Mouse (Mus musculus) adrenal gland (tissue): Measurements from ENCODE around the gene Nucks1.

Experiments used
- intact Hi-C: fragments of 180-260 bp; cut with DNase I; formaldehyde crosslinking; loops from one replicate; pipeline ENCODE4 v1.15.1; 2025

The Nucks1 gene

DNA sequence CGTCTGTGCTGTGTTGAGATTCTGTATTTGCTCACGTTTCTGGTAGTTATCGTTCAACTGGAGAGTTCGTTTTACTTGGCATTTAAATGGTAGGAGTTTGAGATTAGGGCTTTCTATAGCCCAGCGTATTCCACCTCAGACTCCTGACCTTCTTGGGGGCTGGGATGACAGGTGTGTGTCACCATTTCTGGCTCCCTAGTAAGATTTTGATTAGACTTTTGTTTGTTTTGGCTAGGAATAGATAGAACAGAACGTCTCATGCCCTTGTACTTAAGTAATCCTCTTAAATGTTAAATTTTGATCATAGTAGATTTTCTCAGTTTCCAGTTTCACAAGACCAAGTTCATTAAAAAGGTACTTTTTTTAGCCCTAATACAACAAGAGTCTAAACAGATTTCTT, 7.3 kb downstream of the Nucks1 start:
- intact Hi-C loops = no loop called here

DNA sequence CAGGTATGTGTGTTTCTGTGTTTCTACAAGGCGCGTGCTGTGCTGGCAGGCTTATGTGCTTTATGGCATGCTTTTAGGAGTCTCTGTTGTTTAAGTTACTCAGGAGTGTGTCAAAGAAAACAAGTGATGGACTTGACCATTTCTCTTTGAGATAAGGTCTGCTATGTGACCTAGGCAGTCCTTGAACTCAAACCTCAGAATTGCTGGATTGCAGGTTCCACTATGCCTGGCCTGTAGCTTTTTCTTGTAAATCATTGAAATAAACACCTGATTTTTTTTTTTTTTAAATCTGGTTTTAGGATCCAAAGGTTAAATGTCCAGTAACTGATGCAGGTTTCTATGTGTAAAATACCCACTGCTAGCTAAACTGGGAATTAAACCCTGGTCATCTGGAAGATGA, 8.7 kb downstream of the Nucks1 start:
- intact Hi-C loops = no loop called here

DNA sequence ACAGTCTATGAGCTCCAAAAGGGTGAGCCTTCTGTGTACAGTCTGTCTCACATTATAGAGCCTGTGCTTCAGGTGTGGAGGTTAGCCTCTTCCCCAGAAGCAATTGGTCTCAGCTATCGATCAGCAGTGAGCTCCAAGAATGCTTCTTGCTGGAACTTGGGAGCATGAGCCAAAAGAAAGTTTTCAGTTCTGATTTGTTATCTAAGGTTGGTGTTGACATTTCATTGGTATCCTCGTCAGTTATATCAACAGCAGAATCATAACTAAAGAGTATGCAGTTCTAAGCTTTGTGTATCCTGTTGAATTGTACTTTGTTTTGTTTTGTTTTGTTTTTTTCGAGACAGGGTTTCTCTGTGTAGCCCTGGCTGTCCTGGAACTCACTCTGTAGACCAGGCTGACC, 11.8 kb downstream of the Nucks1 start:
- intact Hi-C loops = no loop called here

DNA sequence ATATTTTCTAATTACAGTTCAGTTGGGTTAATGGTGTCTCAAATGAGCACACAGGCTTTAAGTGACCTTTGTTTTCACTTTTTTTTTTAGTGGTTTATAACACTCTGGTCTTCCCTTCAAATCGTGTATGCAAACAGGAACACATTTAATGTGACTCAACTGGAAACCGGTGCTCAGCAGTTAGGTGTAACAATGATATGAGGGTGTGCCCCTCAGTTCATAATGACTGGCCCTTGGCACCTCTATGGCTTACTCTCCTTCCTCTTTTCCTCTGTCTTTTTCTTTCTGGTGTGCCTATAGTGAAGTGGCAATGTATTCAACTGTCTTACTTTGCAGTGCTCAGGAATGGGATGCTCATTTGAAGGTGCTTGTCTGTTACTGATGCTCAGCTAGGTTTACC, 23.1 kb downstream of the Nucks1 start:
- intact Hi-C loops = no loop called here

DNA sequence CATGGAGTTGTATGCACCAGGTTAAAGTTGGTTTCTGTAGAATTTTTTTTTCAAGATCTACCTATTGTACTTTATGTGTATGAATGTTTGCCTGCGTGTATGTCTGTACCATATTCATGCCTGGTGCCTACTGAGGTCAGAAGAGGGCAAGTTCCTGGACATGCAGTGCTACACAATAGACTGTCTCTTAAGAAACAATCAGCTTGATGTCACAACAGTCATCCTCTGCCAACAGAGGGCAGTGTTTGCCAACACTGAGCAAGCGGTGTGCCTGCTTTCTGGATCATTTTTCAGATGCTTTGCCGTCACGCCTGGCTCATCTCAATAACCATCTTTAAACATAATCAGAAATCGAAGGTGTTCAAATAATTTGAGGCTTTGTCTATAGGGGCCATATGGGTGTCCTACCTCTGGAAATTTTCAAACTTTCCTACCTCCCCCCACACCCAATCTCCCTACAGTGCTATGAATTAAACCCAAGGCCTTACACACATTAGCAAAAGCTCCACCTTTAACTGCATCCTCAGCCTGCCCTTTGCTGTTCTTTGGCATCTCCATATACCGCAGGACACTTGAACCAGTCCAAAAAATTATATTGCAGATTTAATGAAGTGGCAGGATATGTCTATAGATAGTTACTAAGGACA, 27.4 kb downstream of the Nucks1 start:
- intact Hi-C loops = loop anchor here (1.0 kb wide), 2 partner anchors 44 to 109 kb away; no protein-coding TSS in a partner anchor

GRCm38 (mm10) chr1:131938811-131939210, 28.5 kb downstream of the Nucks1 start:
- intact Hi-C loops = no loop called here

GRCm38 (mm10) chr1:131940711-131941244, 30.4 kb downstream of the Nucks1 start:
- intact Hi-C loops = no loop called here

GRCm38 (mm10) chr1:131941501-131941900, 31.2 kb downstream of the Nucks1 start:
- intact Hi-C loops = no loop called here

GRCm38 (mm10) chr1:131942621-131943590, 32.6 kb downstream of the Nucks1 start:
- intact Hi-C loops = no loop called here

DNA sequence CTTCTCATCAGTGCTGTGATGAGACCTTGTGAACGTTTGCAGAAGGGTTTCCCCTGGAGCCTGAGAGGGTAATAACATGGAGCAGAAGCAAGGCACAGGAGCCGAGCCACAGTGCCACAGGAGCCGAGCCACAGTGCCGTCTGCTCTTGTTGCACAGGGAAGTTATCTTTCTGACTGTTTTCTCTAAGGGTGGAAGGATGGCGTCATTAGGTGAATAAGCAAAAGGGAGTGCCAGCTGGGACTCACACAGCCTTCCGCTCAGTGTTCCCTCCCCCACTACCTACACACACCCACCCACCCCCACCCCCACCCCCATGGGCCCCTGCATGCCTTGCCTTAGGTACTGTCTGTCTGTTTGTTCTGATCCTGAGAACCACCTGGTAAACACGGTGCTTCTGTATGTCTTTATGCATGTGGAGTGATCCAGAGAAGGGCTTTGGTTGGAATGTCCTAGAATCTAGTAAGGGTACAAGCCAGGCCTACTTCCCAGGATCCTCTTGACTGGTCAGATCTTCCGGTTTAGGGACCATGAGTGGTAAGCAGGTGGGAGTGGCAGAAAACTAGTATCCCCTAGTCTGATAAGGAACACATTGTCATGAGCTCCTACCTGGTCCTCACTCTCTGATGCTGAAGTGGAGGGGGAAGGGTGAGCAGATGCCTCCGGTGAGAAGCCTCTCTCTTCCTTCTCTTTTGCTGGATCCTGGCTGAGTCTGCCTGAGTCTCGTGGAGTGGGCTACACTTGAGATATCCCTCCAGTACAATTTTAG, 35.5 kb downstream of the Nucks1 start:
- intact Hi-C loops = no loop called here

DNA sequence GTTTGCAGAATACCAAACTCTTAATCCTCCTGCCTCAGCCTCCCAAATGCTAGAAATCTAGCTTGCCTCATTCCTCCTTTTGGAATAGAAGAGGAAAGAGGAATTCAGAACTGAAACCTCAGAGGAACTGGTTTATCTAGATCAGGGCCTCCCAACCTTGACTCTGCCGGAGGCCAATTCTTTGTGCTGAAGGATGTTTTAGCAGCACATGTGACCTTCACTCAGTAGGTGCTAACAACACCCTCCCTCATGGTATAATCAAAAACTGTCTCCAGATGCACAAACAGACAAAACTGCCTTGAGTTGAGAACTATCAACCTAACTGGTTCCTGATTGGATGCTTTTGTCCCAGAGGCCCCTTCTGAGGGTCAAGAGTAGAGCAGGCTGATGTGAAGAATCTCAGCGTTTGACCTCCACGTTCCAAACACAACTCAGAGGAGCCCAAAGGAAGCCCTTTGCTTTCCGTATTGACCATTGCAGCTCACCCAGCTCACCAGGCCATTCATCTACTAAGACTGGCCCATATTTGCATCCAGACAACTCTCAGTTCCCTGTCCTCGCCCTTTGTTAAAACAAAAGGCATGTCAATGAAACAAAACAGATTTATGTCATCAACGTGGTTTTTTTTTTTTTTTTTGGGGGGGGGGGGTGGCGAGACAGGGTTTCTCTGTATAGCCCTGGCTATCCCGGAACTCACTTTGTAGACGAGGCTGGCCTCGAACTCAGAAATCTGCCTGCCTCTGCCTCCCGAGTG, 36.3 kb downstream of the Nucks1 start:
- intact Hi-C loops = no loop called here

DNA sequence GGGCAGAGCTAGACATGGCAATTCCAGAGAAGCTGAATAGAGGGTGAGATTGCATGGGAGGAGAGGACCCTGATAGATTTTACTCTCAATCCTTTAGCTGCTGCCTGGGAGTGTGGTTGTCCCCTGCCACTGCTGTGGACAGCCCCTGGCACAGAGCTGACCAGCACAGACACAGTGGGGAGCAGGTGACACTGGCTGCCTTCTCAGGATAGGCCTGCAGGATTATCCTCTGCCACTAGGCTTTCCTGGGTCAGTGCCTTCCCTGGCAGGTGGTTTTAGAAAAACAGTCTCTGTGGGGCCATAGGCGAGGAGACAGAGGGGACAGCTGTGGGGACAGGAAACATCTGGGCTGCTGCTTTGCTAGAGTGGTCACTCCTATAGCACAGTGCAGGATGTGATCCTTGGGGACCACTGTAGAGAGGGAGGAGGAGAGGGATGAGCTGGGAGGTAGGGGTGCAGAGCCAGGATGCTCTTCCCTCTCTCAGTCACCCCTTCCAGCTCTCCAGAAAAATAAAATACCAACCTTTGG, 37.7 kb downstream of the Nucks1 start:
- intact Hi-C loops = no loop called here

- intact Hi-C loops = no loop called here
Measured at GRCm38 (mm10) chr1:131954242-131954865, 44.0 kb downstream of the Nucks1 start.

DNA sequence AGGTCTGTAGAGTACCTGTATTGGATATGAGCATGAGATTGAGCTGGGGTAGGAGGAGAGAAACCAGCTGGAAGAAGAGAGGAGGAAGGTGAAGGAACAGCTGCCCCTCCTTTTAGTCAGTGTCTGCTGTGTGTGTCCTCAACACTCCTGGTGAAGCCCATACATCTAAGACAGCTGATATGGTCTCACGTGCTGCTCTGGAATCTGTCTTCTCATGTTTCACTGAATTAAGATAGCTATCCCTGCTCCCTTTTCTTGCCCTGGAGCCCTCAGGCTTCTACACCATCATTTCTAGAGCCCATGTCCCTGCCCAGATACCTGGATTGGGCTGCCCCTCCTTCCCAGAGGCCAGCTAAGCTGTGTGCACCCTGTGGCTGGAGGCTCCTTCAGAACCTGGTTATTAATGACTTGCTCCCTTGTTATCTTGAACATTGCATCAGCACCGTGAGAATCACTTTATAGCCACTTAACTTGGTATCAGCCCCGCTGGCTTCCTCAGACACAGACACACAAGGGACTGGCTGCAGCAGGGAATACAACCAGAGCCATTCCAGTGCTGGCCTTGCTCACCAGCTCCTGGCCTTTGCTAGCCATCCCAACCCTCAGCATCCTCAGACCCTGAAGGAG, 44.9 kb downstream of the Nucks1 start:
- intact Hi-C loops = no loop called here

DNA sequence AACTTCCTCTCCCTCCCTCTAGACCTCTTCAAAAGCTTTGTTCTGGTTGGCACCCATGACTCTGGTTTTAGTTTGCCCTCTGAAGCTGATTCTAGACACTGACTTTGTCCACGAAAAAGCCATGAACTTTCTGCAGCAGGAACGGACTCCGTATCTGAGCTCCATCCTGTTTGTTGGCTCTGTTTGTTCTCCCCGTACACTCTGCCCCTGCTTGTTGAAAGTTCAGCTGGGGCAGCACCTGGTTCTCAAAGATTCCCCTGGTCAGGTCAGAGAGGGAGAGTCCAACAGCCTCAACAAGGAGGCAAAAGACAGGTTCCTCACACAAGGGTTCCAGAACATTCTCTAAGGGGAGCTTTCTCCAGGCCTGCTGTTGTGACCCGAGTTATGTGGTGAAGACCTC, 47.1 kb downstream of the Nucks1 start:
- intact Hi-C loops = no loop called here

DNA sequence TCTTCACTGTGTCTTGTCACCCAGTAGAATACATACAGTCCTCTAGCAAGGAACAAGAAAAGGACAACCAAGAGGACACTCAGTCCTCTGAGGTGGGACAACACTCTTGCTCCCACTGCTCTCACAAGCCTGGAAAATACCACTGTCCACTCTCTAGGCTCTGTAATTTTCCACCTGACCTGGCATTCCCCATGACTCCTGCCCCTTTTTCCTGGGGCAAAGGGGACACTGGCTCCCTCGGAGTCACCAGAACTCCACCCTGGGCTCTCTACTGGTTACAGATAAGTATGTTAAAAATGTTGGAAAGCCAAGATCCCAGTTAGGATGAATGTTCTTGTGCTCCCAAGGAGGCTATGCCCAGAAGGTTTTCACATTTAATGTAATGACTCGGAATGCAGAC, 50.7 kb downstream of the Nucks1 start:
- intact Hi-C loops = no loop called here

- intact Hi-C loops = no loop called here
Measured at GRCm38 (mm10) chr1:131962606-131963084, 52.3 kb downstream of the Nucks1 start, which contains the start of gene Slc45a3. Gene Slc45a3, plus strand, starts transcription at chr1:131962967.

DNA sequence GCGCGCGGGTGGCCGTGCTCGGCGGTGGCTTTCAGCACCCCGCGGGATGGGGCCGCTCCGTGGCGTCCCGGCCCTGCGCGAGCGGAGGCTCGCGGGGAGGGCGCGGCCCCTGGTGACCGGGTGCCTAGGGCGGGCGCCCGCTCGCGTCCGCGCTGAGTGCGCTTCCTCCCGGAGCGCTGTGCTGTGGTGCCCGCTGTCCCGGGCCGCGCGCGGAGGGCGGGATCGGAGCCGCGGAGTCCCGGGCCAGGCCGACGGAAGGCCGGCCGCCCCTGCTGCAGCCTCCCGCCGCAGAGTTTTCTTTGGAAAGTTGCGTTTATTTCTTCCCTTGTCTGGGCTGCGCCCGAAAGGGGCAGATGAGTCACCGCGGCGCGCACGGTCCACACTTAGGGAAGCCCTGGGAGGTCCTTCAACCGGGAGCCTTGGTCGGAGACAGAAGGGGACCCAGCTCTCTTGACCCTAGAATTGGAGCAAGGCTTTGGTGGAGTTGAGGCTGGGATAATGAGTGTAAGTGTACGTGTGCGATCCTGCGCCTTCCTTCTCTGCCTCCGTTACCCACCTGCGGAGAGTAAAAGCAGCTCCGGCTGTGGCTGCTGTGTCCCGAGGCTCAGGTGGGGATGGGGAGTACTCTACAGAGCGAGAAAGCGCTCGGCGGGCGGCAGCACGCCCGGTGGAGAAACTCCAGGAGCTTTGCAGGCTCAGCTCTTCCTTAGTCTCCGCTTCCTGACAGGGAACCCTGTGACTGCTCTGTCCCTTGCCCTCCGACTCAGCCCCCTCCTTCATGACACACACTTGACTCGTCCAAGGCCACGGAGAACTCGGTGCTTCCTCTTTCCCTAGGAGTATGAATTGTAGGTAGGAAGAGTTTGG, 53.0 kb downstream of the Nucks1 start:
- intact Hi-C loops = no loop called here
